ENCODE assay signal across 32 mouse cellular contexts in genomic region chr7:97136453-97136852, GRCm38 (mm10). TPM values are rescaled to one million over a fixed set of nuclear protein-coding genes. Genes with fewer than 3 reads are reported as not detected.
DNase-seq lines count a peak whose midpoint lies in the region; ATAC-seq lines count a peak whose summit lies in the region.
"Had no signal": no experiment of that assay in that cellular context is flagged by ENCODE, and none has a peak within 500 bp of the region (broad histone marks: within the 10 kb centered on the region; RNA-seq: fewer than 3 reads in every experiment).

No protein-coding gene starts in this region.

- no peak overlapping the region for H3K4me2 ChIP-seq in embryonic facial prominence, embryonic 14.5 days (ENCODE audit: low read depth, low read length)
- H3K4me2 ChIP-seq: heart, embryonic 15.5 days; hindbrain, embryonic 14.5 days; liver, embryonic 11.5 days; neural tube, embryonic 13.5 days had no signal

- H3K27ac ChIP-seq in embryonic facial prominence, embryonic 14.5 days (replicated peaks; ENCODE audit: low read depth, low read length): no peak overlapping the region
- no peak overlapping the region for H3K27ac ChIP-seq in embryonic facial prominence, embryonic 10.5 days (replicated peaks)
- H3K27ac ChIP-seq: heart, embryonic 15.5 days; hindbrain, embryonic 14.5 days; layer of hippocampus, adult 2 months; limb, embryonic 10.5 days; neural tube, embryonic 13.5 days; stomach, postnatal 0 days had no signal

- no peak for ATAC-seq in embryonic facial prominence, embryonic 14.5 days (ENCODE audit: low read depth)
- ATAC-seq: CD4-positive, CD25-positive, alpha-beta regulatory T cell, adult 4 months; forebrain, embryonic 16.5 days; inflammation-experienced regulatory T-cells, adult 6 months; liver, postnatal 0 days had no signal

- H3K4me3 ChIP-seq in embryonic facial prominence, embryonic 14.5 days (ENCODE audit: low read depth, low read length): no peak overlapping the region
- H3K4me3 ChIP-seq in embryonic facial prominence, embryonic 10.5 days: no peak overlapping the region
- H3K4me3 ChIP-seq in megakaryocyte, embryonic 14.5 days (replicated peaks): peak overlapping the region; percentile 83
- H3K4me3 ChIP-seq: heart, embryonic 15.5 days; layer of hippocampus, adult 2 months; limb, embryonic 10.5 days; myocyte; neural tube, embryonic 13.5 days had no signal

- WGBS in embryonic facial prominence, embryonic 14.5 days: 75% methylated on average over 3 of the region's 3 CpGs
- 81% methylated on average over 3 of the region's 3 CpGs for WGBS in embryonic facial prominence, embryonic 10.5 days

- peak; percentile 3 for DNase-seq in embryonic facial prominence, embryonic 14.5 days (ENCODE audit: low spot score)
- DNase-seq in embryonic facial prominence, embryonic 10.5 days (ENCODE audit: low spot score): no peak
- peak; percentile 3 to 5 for DNase-seq in spleen, postnatal 36 days (ENCODE audit: low spot score in 2 of 2)
- no peak for DNase-seq in spleen, adult 18-20 months
- no peak for DNase-seq in ovary, postnatal 10 days (ENCODE audit: low spot score)
- DNase-seq in layer of hippocampus, adult 11-12 months (ENCODE audit: low spot score): no peak
- DNase-seq in cerebellum, adult 8-10 months: no peak
- DNase-seq: adrenal gland, adult 2 months; cerebellum, adult 11-12 months; cerebellum, postnatal 14 days; embryo, embryonic 11 days; gastrocnemius, postnatal 14 days; heart, postnatal 36 days; kidney, adult 2 months; kidney, postnatal 10 days; liver, postnatal 0 days; midbrain, embryonic 14.5 days; right cerebral cortex, adult 18-20 months; right cerebral cortex, postnatal 4 days; thymus, adult 2 months had no signal

- H3K9me3 ChIP-seq in embryonic facial prominence, embryonic 14.5 days (ENCODE audit: control insufficient read depth, low read length): peaks cover 15% of the 10 kb centered on the region
- peaks cover 7% of the 10 kb centered on the region; the same call in 1 of the 2 replicates for H3K9me3 ChIP-seq in embryonic facial prominence, embryonic 10.5 days
- H3K9me3 ChIP-seq in megakaryocyte, embryonic 14.5 days: peaks cover 9% of the 10 kb centered on the region
- H3K9me3 ChIP-seq: limb, embryonic 10.5 days had no signal

- no peaks in the 10 kb centered on the region for H3K36me3 ChIP-seq in embryonic facial prominence, embryonic 14.5 days (ENCODE audit: control insufficient read depth, insufficient read depth, low read length)
- H3K36me3 ChIP-seq in embryonic facial prominence, embryonic 10.5 days (replicated peaks): peaks cover 8% of the 10 kb centered on the region
- peaks cover 24% of the 10 kb centered on the region for H3K36me3 ChIP-seq in megakaryocyte, embryonic 14.5 days (replicated peaks; ENCODE audit: low read length)

- no peaks in the 10 kb centered on the region for H3K27me3 ChIP-seq in embryonic facial prominence, embryonic 14.5 days (replicated peaks; ENCODE audit: control insufficient read depth, insufficient read depth, low read length)
- H3K27me3 ChIP-seq in embryonic facial prominence, embryonic 10.5 days (replicated peaks; ENCODE audit: low read depth, poor library complexity, severe bottlenecking): no peaks in the 10 kb centered on the region
- no peaks in the 10 kb centered on the region for H3K27me3 ChIP-seq in megakaryocyte, embryonic 14.5 days (replicated peaks)
- H3K27me3 ChIP-seq: heart, embryonic 15.5 days; neural tube, embryonic 13.5 days had no signal

- no peak overlapping the region for H3K9ac ChIP-seq in embryonic facial prominence, embryonic 14.5 days (ENCODE audit: low read depth, low read length)
- H3K9ac ChIP-seq: heart, embryonic 15.5 days; hindbrain, embryonic 14.5 days; liver, postnatal 0 days; neural tube, embryonic 13.5 days had no signal

- H3K4me1 ChIP-seq in embryonic facial prominence, embryonic 14.5 days (ENCODE audit: control insufficient read depth, insufficient read depth, low read length): no peaks in the 10 kb centered on the region
- no peaks in the 10 kb centered on the region for H3K4me1 ChIP-seq in embryonic facial prominence, embryonic 10.5 days
- H3K4me1 ChIP-seq in megakaryocyte, embryonic 14.5 days: peaks cover 3% of the 10 kb centered on the region; the same call in 1 of the 2 replicates
- H3K4me1 ChIP-seq: heart, embryonic 15.5 days; limb, embryonic 10.5 days; neural tube, embryonic 13.5 days had no signal

RNA-seq across cellular contexts. Expression of gene Gab2, which starts 55.1 kb away (rescaled TPM):
- 6.5 and 7.6 TPM in 2 replicates for polyA plus RNA-seq in embryonic facial prominence, embryonic 14.5 days (2014; fragmentation: Nextera tagmentation; extraction: Ambion mirVana)
- 6.7 and 7.0 TPM in 2 replicates for polyA plus RNA-seq in embryonic facial prominence, embryonic 10.5 days (2016; fragmentation: Nextera tagmentation; extraction: Ambion mirVana)
- polyA plus RNA-seq in megakaryocyte, embryonic 14.5 days (2012; ENCODE audit: insufficient read depth, low replicate concordance): 1.1 and 2.2 TPM in 2 replicates
- polyA plus RNA-seq: CD4-positive, CD25-positive, alpha-beta regulatory T cell, adult 4 months had no signal

Comparison
In these comparisons a context has a peak if more than half of its experiments do, and no peak if none do; other contexts are left out.
1. DNase-seq: peak in embryonic facial prominence, embryonic 14.5 days (single experiment) and spleen, postnatal 36 days (2 of 2); none in embryonic facial prominence, embryonic 10.5 days (single experiment), spleen, adult 18-20 months (0 of 2), ovary, postnatal 10 days (single experiment), layer of hippocampus, adult 11-12 months (single experiment) and cerebellum, adult 8-10 months (single experiment).